Mouse (Mus musculus) layer of hippocampus, adult 11-12 months (tissue): ENCODE results near the gene Gm11985.
A peak's percentile ranks its signal among the peaks of the same experiment; 100 is the strongest.

Experiments
- DNase-seq: peaks from one replicate; pipeline ENCODE4 v3.0.0; 2022; ENCODE audit warnings: low spot score

Gm11985 gene

GRCm38 (mm10) chr11:7153081-7153480, 35.3 kb downstream of the Gm11985 start:
- no peak for DNase-seq

- DNase-seq = no peak
Measured at GRCm38 (mm10) chr11:7152371-7152770, 36.0 kb downstream of the Gm11985 start.

GRCm38 (mm10) chr11:7150511-7150910, 37.9 kb downstream of the Gm11985 start:
- no peak for DNase-seq

- no peak for DNase-seq
Measured at GRCm38 (mm10) chr11:7149471-7149870, 38.9 kb downstream of the Gm11985 start.

GRCm38 (mm10) chr11:7147945-7148344, 40.4 kb downstream of the Gm11985 start:
- DNase-seq = no peak

- DNase-seq = no peak
Measured at GRCm38 (mm10) chr11:7147536-7147935, 40.8 kb downstream of the Gm11985 start.

- no peak for DNase-seq
Measured at GRCm38 (mm10) chr11:7145221-7145620, 43.1 kb downstream of the Gm11985 start.

GRCm38 (mm10) chr11:7144369-7144768, 44.0 kb downstream of the Gm11985 start:
- no peak for DNase-seq

GRCm38 (mm10) chr11:7142725-7143124, 45.6 kb downstream of the Gm11985 start:
- DNase-seq = no peak

- DNase-seq = peak; percentile 39
Measured at GRCm38 (mm10) chr11:7140449-7140848, 47.9 kb downstream of the Gm11985 start.

GRCm38 (mm10) chr11:7138370-7138769, 50.0 kb downstream of the Gm11985 start:
- no peak for DNase-seq

- no peak for DNase-seq
Measured at GRCm38 (mm10) chr11:7136246-7136855, 52.0 kb downstream of the Gm11985 start.

- no peak for DNase-seq
Measured at GRCm38 (mm10) chr11:7135763-7136162, 52.6 kb downstream of the Gm11985 start.

- no peak for DNase-seq
Measured at GRCm38 (mm10) chr11:7135301-7135700, 53.1 kb downstream of the Gm11985 start.

GRCm38 (mm10) chr11:7134319-7134718, 54.0 kb downstream of the Gm11985 start:
- DNase-seq = peak; percentile 50

- DNase-seq = no peak
Measured at GRCm38 (mm10) chr11:7133736-7134135, 54.6 kb downstream of the Gm11985 start.
